Mouse (Mus musculus): ENCODE data around the gene Pde4b. TPM values are rescaled to one million over a fixed set of nuclear protein-coding genes. Genes with fewer than 3 reads are reported as not detected.

Pde4b gene
- total RNA-seq, 2 experiments from 2014 or later, result 59.9 to 62.5 TPM

DNA sequence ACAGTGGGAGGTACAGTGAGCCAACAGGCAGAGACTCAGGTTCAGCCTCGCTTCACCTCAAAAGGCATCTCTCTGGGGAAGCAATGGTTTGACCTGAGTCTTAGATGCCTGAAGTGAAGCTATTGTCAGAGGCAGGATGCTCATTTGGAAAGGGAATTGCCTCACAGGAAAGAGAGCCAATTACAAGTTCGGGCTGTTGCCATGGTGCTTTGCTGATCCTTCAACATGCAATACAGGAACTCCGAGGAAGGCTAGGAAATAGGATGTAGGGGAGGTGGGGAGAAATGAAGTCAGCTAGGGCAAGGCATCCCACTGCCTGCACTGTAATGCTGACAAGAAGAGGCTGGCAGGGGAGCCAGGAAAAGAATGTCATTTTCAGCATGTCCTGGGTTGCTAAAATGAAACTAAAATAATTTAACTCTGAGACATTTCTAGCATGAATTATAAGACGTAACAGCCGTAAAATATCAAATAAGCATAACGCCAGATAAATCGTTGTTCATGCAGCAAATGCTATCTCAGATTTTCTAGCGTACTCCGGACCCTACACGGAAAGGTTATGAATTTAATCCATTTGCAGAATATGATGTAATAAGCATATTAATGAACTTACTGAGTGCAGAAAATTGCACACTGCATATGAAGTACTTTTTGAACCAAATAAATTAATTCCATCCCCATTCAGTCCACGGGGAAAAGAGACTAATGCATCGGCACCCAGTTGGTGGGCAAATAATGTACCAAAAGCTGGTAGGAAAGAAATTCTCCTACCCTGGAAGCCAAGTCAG, 501.5 kb downstream of the Pde4b start:
- Histone ChIP-seq H3K4me3 (peak overlapping the region; percentile 65), H3K27ac (peak overlapping the region; percentile 100)
- no peak for TF ChIP-seq CTCF (IDR thresholded peaks at IDR 0.05)
- no peak for DNase-seq
- intact Hi-C loops (cut with DNase I), result no loop called here

DNA sequence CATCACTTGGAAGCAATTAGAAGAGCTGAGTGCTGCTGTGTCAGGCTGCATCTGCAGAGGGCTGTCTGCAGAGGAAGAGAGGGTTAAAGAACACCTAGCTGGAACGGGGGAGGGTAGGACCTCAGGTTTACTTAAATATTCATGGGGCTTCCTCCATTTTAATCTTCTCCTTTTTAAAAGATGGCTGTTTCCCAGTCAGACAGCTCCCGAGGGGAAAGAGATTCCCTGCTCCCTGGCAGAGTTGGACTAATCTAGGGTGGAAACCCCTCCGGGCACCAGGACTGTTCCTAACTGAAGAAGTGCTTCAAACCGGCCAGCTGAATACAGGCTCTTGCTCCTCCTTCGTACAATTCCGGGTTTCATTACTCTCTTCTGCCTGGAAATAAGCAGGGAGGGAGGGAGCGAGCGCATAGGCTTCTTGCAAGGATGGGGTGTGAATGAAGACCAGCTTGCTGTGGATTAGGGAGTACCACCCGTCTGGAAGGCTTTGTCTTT, 502.2 kb downstream of the Pde4b start:
- no peak for TF ChIP-seq CTCF (IDR thresholded peaks at IDR 0.05)
- peak overlapping the region; percentile 100 for H3K27ac ChIP-seq
- H3K4me3 ChIP-seq, result peak overlapping the region; percentile 65
- intact Hi-C loops (cut with DNase I), result no loop called here
- no peak for DNase-seq

DNA sequence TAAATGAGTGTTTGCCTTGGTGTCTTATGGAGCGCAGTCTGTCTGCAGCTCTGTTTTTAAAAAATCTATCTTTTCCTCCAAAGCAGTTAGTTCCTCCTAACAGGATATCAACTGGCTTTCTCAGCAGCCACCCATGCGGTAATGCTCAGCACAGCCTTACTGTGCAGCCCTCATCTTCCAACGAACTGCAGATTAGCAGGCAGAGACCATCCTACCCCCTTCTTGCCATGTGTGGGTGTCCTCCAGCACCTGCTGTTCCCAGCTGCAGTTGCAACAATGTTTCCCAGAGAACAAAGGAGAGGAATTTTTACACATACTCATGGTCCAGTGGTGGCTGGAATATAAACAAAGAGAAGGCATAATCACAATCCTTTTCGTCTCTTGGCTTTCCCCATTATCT, 504.5 kb downstream of the Pde4b start:
- Histone ChIP-seq H3K4me3 (peak overlapping the region; percentile 34; the same call in 1 of the 2 replicates), H3K27ac (peak overlapping the region; percentile 100)
- intact Hi-C loops (cut with DNase I), result no loop called here
- TF ChIP-seq CTCF (IDR thresholded peaks at IDR 0.05), result no peak
- no peak for DNase-seq

DNA sequence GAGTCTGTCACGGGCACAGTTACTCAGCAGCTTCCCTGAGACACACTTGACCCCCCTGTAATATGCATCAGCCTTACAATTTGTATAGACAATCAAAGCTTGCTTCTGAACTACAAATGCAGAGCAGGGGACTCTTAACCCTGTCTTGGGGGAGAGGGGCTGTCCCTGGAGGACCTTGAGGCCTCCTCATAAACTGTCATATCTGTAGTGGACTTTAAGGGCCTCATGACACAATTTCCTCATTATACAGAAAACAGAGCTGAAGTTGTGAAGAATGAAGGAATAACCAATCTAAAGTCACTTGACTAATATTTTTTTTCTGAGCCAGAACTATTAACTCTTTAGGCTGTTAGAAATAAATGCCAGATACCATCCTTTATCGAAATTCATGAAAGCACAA, 505.2 kb downstream of the Pde4b start:
- TF ChIP-seq CTCF (IDR thresholded peaks at IDR 0.05), result no peak
- DNase-seq, result no peak
- intact Hi-C loops (cut with DNase I), result no loop called here
- no peak overlapping the region for H3K4me3 ChIP-seq
- H3K27ac ChIP-seq, result peak overlapping the region; percentile 100

DNA sequence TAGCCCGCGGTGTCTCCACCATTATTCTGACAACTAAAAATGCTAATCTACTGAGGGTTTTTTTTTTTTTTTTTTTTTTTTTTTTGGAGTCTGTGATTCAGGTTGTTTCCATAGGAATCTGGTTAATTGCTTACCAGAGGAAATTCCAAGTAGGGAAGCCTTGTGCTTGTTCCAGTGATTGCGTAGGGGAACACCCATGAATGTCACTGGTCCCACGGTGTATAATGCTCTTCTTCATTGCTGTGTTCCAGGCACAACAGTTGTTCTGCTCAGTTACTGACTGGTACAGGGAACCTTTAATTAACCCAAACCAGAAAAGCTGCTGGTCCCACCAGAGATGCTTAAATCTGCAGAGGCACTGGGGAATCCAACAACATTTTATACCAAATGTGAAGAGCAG, 506.3 kb downstream of the Pde4b start:
- no peak for TF ChIP-seq CTCF (IDR thresholded peaks at IDR 0.05)
- Histone ChIP-seq H3K27ac (peak overlapping the region; percentile 61), H3K4me3 (no peak overlapping the region)
- DNase-seq, result no peak
- intact Hi-C loops (cut with DNase I), result no loop called here

DNA sequence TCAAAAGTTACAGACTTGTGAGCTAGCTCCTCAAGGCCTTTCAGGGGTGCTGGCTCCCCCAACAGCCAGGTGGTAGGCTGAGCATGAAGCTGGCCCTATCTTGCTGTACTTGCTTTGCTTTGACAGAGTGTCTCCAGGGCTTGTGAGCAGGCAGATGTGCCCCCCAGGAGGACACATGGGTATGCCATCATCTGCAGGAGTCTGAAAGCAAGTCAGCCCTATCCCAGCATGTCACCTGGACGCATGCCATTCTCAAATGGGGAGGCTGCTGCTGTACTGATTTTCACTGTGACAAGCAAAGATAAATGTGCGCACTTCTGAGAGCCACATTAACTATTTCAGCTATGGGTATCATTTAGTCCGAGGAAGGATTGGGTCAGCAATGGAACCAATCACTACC, 507.2 kb downstream of the Pde4b start:
- H3K27ac ChIP-seq, result peak overlapping the region; percentile 61
- peak; percentile 48 for DNase-seq
- H3K4me3 ChIP-seq, result no peak overlapping the region
- intact Hi-C loops (cut with DNase I), result no loop called here
- TF ChIP-seq CTCF (IDR thresholded peaks at IDR 0.05), result no peak

DNA sequence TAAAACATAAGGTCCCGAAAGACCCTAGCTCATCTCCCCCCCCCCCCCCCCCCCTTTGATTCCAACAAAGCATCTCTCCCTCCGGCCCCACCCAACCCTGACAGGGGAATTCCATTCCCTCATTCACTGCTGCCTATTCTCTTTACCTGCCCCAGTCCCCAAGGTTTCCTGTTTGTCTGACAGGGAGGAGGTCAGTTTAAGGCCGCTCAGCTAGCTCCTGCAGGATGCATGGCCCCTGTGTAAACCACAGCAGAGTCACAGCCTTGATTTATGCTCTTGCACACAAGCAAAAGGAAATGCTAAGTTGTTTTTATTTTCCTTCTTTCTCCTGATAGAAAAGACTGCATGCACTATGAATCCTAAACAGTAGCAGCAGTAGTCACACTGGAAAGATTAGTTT, 516.6 kb downstream of the Pde4b start:
- TF ChIP-seq CTCF (IDR thresholded peaks at IDR 0.05), result no peak
- DNase-seq, result no peak
- intact Hi-C loops (cut with DNase I), result no loop called here

DNA sequence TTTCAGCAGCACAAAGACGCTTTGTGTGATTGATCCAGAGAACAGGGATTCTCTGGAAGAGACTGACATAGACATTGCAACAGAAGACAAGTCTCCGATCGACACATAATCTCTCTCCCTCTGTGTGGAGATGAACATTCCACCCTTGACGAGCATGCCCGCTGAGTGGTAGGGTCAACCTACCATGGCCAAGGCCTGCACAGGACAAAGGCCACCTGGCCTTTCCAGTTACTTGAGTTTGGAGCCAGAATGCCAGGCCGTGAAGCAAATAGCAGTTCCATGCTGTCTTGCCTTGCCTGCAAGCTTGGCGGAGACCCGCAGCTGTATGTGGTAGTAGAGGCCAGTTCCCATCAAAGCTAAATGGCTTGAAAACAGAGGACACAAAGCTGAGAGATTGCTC, 517.9 kb downstream of the Pde4b start:
- no peak for TF ChIP-seq CTCF (IDR thresholded peaks at IDR 0.05)
- H3K4me3 ChIP-seq, result no peak overlapping the region
- H3K27ac ChIP-seq, result no peak overlapping the region; the same call in 1 of the 2 replicates
- DNase-seq, result no peak
- intact Hi-C loops (cut with DNase I), result no loop called here

More for the DNA sequence above, 516.6 kb downstream of the Pde4b start:
- no peak overlapping the region for H3K4me3 ChIP-seq
- 0 out of 2 replicates have a peak overlapping the region, but pooled peaks have one; percentile 38 for H3K27ac ChIP-seq

DNA sequence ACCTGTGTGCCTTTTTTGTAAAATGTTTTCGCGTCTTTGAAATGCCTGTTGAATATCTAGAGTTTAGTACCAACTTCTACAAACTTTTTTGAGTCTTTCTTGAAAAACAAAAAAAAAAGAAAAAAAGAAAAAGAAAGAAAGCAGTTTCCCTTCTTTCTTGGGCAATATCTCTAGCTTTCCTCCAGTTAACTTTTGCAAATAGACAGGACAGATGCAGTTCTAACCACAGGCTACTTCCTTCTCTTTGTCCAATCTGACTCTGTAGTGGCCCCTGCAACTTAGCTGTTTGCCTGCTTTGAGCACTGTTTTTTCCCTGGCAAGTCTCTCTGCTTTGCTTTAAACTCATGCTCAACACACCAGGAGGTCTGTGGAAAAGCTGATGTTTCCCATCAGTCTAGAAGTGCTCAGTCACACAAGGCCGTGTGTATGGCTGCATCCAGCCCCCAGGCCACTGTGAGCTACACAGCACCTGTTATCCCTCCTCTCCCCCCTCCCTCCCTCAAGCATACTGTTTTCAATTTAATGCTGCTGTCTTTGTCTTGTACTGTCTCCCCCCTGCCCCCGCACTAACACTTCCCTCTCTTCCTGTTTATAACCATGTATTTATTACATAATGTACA, 518.5 kb downstream of the Pde4b start:
- H3K4me3 ChIP-seq, result no peak overlapping the region
- DNase-seq, result no peak
- intact Hi-C loops (cut with DNase I), result no loop called here

DNA sequence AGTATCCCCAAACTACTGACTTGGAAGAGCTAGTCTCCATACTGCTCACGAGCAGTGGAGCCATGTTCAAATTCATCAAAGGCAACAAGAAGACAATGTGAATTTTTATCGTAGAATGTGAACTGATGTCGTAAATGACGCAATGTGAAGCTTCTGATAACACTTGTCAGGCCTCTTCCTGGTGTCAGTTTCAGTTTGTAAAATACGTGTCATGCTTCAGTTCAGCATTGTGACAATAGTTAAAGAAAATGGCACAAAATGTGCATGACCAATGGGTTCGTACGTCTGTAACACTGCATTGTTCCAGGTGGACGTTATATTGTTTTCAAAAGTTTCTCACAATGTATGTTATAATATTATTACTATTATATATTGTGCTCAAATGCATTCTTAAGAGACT, 519.5 kb downstream of the Pde4b start:
- Histone ChIP-seq H3K27ac (no peak overlapping the region), H3K4me3 (no peak overlapping the region)
- TF ChIP-seq CTCF (IDR thresholded peaks at IDR 0.05), result no peak
- no peak for DNase-seq
- intact Hi-C loops (cut with DNase I), result no loop called here

More for the DNA sequence above, 518.5 kb downstream of the Pde4b start:
- TF ChIP-seq CTCF (IDR thresholded peaks at IDR 0.05), result no peak
- H3K27ac ChIP-seq, result peak overlapping the region; percentile 20; the same call in 1 of the 2 replicates

DNA sequence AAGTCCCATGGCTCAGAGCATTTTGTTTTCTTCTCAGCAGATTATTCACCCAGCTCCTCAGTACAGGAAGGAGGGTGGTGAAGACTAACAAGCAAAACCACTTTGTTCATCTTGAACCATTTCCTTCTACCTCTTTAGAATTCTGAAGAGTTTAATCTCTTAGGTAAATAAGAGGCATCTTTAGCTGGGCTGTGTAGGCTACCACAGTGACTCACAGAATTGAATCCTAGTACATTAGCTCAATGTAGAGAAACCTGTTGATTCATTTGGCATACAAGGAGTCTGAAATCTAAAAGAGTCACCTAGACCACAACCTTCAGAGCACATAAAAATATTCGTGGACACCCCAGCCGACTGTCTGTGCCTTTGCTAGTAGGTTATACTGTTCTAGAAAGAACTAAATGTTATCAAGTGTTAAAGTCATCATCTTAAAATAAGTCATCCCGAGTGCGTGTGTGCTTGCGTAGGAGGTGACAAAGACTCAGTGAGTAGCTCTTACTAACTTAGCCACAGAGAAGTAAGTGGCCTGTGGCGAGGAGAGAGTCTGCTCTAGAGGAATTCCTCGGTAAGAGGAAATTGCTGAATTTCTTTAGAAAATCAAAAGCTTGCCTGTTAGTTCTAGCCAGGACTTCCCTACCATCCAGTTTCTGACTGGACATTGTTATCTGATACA, 520.5 kb downstream of the Pde4b start:
- Histone ChIP-seq H3K27ac (peak overlapping the region; percentile 16; the same call in 1 of the 2 replicates), H3K4me3 (no peak overlapping the region)
- no peak for DNase-seq
- no peak for TF ChIP-seq CTCF (IDR thresholded peaks at IDR 0.05)
- intact Hi-C loops (cut with DNase I), result no loop called here

DNA sequence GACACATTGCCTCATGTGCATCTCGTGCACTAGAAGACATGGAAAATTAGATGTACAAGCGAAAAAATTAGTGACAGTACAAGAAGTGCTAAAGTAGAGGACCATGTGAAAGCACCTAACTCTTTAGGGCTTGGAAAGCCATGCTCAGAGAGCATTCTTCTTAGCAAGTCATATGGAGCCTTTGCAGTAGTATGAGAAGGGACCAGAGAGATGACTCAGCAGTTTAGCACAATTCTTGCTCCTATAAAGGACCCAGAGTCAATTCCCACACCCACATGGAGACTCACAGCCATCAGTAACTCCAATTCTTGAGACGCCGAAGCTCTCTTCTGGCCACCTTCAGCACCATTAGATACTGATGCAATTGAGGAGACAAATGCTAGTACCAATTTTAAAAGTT, 525.3 kb downstream of the Pde4b start:
- intact Hi-C loops (cut with DNase I), result no loop called here
- no peak for DNase-seq
- H3K27ac ChIP-seq, result no peak overlapping the region
- no peak overlapping the region for H3K4me3 ChIP-seq
- TF ChIP-seq CTCF (IDR thresholded peaks at IDR 0.05), result no peak

DNA sequence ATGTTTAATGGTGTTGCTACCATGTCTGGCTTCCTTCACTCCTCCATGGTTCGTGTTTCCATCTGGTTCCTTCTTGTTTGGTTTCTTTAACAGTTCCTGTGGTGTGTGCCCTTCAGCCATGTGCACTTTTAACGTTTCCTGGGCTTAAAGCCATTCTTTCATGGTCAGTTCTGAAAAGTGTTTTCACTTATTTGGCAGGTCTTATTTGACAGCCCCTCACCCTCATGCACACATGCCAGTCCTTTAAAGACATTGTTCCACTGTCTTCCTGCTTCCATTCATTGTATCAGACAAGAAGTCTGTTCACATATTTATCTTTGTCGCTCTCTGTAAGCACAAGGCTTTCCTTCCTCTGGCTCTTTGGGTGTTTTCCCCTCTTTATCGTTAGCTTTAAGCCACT, 530.4 kb downstream of the Pde4b start:
- TF ChIP-seq CTCF (IDR thresholded peaks at IDR 0.05), result no peak
- DNase-seq, result no peak
- H3K27ac ChIP-seq, result no peak overlapping the region
- intact Hi-C loops (cut with DNase I), result no loop called here
- no peak overlapping the region for H3K4me3 ChIP-seq

Data from gastrocnemius, adult 2 months (tissue).